Mouse (Mus musculus) brain, embryonic 14.5 days (tissue): ENCODE measurements around the gene Gm29666. TPM values are rescaled to one million over a fixed set of nuclear protein-coding genes. Genes with fewer than 3 reads are reported as not detected.

Source experiments
- DNase-seq: peaks from one replicate; pipeline ENCODE4 v3.0.0-alpha.2; 2011; ENCODE audit warnings: low read depth
- CTCF ChIP-seq: fragments of 200-500 bp; IDR thresholded peaks from 2 replicates; pipeline ENCODE4 v1.5.1; 2012; ENCODE audit warnings: inconsistent platforms, mild to moderate bottlenecking, moderate library complexity, borderline replicate concordance; ENCODE audit not compliant: insufficient read depth, insufficient read length; ENCODE audit errors: extremely low read depth
- POLR2A ChIP-seq: fragments of 200-500 bp; IDR thresholded peaks from 2 replicates; pipeline ENCODE4 v1.6.1; 2012; ENCODE audit warnings: mild to moderate bottlenecking, inconsistent platforms, borderline replicate concordance; ENCODE audit not compliant: poor library complexity, insufficient read depth, insufficient read length, severe bottlenecking; ENCODE audit errors: extremely low read depth
- polyA plus RNA-seq: library from polyadenylated mRNA; depleted of rRNA; stranded (reverse); fragments of >200 nt; gene quantifications from 2 replicates; pipeline ENCODE4 v1.2.3, GENCODE M21; 2012

Gm29666 gene
- polyA plus RNA-seq, 1 experiment = 1.0 TPM

DNA sequence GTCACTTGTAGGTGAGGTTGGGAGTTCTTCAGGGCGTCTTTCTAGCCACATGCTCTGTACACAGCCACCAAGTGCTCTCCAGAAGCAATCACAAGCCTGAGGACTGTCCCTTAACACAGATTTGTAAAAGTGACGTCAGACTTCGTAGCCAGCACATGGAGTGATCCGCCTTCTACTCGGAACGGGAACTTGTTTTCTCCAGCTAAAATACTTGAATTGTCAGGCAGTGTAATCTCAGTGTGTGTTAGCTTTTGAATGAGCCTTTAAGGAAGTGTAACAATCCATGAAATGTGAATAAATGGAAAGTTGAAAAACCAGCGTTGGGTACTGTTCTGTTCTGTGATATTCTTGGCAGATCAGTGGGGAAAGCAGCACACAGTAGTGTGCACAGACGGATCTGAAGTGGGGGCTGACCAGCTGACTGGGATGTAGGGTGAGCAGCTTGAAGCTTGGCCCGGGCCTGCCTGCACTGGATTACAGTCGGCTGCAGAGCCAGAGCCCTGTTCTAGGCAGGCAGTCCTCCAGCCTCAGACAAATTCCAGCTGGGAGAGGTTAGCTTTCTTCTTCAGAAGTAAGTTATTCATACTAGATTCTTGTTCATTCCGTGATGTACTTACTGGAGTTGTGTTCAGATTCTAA, 22.9 kb upstream of the Gm29666 start:
- TF ChIP-seq CTCF = no peak
- no peak for TF ChIP-seq POLR2A
- DNase-seq = peak; percentile 33

GRCm38 (mm10) chr15:84940102-84940501, 20.3 kb upstream of the Gm29666 start:
- DNase-seq = no peak
- TF ChIP-seq CTCF = no peak
- TF ChIP-seq POLR2A = no peak

DNA sequence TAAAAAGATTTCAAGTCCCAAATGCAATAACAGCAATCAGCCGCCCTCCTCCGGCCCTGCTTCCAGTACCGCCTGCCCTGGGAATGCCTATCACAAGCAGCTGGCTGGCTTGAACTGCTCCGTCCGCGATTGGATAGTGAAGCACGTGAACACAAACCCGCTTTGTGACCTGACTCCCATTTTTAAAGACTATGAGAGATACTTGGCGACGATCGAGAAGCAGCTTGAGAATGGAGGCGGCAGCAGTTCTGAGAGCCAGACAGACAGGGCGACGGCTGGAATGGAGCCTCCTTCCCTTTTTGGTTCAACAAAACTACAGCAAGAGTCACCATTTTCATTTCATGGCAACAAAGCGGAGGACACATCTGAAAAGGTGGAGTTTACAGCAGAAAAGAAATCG, 15.1 kb upstream of the Gm29666 start:
- TF ChIP-seq POLR2A = no peak
- no peak for TF ChIP-seq CTCF
- peak; percentile 28 for DNase-seq

GRCm38 (mm10) chr15:84932351-84932750, 12.5 kb upstream of the Gm29666 start:
- TF ChIP-seq CTCF (no peak), POLR2A (no peak)
- no peak for DNase-seq

DNA sequence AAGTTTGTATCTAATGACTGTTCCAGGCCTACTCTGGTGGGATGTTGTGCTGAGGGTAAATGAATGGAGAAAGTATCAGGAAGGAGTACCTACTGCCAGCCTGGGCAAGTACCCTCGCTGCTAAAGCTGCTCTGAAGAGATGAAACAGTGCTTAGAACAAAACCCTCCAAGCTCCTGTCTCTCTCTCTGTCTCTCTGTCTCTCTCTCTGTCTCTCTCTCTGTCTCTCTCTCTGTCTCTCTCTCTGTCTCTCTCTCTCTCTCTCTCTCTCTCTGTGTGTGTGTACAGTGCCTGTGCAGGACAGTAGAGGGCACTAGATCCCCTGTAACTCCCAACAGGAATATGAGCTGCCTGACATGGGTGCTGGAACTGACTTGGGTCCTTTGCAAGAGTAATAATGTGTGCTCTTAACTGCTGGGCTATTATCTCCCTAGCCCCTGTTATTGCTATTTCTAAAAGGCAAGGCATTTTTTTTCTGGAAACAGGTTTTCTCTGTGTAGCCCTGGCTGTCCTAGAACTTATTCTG, 5.7 kb upstream of the Gm29666 start:
- peak; percentile 52 for DNase-seq
- TF ChIP-seq POLR2A = no peak
- peak; percentile 42; the same call in 1 of the 2 replicates for TF ChIP-seq CTCF

DNA sequence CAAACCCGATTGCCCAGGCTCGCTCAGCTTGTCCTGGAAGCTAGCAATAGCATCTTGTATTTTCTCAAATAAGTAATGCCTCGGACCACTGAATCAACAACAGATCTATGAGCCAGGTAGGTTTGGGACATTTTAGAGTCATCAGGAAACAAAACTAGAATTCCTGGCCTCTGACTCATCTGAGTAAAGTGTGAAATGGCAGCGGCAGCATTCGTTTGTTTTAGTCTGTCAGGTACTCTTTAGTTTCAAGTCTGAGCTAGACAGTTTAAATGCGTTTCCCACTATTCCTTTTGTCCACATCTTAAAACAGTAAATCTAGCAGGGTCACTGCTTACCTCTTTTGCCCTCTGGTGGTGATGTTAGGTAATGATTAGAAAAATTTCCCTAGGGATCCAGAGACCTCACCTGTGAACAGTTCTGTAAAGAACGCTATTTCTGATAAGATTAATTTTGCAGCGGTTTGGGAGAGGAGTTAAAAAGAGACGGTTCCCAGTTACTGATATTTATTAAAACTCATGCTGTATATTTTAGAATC, 5.0 kb upstream of the Gm29666 start:
- DNase-seq = peak; percentile 77
- TF ChIP-seq CTCF (peak; percentile 34; the same call in 1 of the 2 replicates), POLR2A (no peak)

- peak; percentile 23 for DNase-seq
- TF ChIP-seq CTCF (no peak), POLR2A (no peak)
Measured at GRCm38 (mm10) chr15:84923508-84924181, 3.8 kb upstream of the Gm29666 start.

- peak; percentile 99 for DNase-seq
Measured at GRCm38 (mm10) chr15:84922884-84923507, 3.2 kb upstream of the Gm29666 start, which contains the start of gene Nup50. Gene Nup50 (plus strand): TSS chr15:84923411.

DNA sequence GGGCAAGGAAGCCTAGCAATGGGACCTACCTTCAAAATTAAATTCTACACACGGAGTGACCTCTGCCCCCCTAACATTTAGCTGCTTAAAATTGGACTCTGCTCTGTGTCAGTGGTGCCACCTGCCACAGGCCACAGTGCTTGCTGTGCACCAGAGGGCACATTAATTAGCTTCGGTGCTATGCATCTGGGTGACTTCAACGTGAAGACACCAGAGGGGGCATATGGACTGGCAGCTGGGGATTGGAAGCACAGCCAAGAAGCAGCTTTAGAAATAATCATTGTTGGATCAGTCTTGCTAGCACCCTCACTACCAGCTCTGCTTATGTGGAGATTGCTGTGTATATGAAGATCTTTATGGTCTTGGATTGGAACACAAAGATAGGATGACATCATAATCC, 6.6 kb downstream of the Gm29666 start:
- peak; percentile 56 for DNase-seq

More at GRCm38 (mm10) chr15:84922884-84923507, 3.2 kb upstream of the Gm29666 start, which contains the start of gene Nup50:
- TF ChIP-seq CTCF = no peak
- TF ChIP-seq POLR2A = peak; percentile 66; the same call in 1 of the 2 replicates

DNA sequence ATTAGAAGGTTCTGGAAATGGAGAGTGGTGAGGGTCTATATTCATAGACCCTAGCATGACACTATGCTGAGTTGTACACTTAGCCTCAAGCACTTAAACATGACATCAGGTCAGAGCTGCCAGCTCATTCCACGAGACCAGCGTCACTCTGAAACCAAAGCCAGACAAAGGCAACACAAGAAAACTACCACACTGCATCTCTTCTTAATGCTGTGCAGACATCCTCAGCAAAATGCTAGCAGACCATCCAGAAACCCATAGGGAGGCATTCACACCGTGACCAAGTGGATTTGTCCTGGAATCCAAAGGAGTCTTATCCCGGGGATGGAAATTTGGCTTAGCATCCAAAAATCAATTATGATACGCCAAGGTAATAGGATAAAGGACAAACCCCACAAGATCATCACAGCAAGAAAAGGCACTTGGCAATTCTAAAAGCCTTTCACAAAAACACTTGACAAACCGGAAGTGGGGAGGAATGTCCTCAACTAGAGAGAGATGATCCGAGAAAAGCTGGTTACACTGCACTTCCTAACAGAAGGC, 15.9 kb downstream of the Gm29666 start:
- TF ChIP-seq POLR2A = no peak
- no peak for TF ChIP-seq CTCF
- peak; percentile 53 for DNase-seq

More for the DNA sequence above, 6.6 kb downstream of the Gm29666 start:
- TF ChIP-seq CTCF (no peak), POLR2A (no peak)
